Mouse (Mus musculus): ENCODE measurements around the gene Syt16. TPM values are rescaled to one million over a fixed set of nuclear protein-coding genes. Genes with fewer than 3 reads are reported as not detected.

The Syt16 gene
- total RNA-seq, 4 experiments from 2014 or later = 71.8 to 83.4 (median 74.2) TPM

GRCm38 (mm10) chr12:74303418-74304294, 306.2 kb downstream of the Syt16 start:
- peak in 1 of 2 experiments; percentile 51 for DNase-seq (ENCODE audit: low spot score in 2 of 2)

DNA sequence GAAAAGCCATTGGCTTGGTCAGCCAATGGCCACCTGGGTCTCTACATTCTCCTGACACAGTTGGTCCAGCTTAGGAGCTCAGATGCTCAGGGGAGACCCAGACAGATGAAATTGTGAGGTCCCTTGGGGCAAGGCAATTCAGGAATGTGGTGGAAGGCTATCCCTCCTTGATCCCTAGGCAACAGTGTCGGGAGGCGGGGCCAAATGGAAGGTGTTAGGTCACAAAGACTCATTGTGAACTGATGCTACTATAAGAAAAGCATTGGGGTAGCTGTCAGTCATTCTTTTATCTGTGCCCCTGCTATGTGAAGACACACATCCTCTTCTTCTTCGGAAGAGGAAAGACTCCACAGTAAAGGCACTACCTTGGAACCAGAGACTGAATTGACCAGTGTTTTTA, 315.1 kb downstream of the Syt16 start:
- DNase-seq (ENCODE audit: low spot score in 2 of 2) = no peak

DNA sequence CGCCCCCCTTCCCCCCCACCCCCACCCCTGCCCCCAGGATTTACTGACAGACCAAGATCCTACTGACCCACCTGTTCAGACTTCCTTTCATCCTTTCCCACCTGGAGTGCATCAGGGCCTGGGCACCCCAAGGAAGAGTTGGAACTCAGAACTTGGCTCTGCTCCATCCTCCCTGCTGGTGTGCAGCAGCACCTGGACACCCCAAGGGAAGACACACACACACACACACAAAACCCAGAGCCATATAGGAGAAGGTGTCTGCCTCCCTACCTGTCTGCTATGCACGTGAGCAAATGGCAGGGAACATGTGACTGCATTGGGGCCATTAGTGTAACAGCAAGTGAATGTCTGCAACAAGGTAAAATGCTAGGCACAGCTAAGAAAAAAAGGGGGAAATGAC, 317.8 kb downstream of the Syt16 start:
- DNase-seq (ENCODE audit: low spot score in 2 of 2) = no peak

- DNase-seq (ENCODE audit: low spot score in 2 of 2) = no peak
Observed at GRCm38 (mm10) chr12:74316344-74316973, 319.0 kb downstream of the Syt16 start, which contains the start of gene Gm11042. Gene Gm11042, minus strand, starts transcription at chr12:74316394.

GRCm38 (mm10) chr12:74316989-74317759, 319.7 kb downstream of the Syt16 start:
- peak; percentile 51 to 66 for DNase-seq (ENCODE audit: low spot score in 2 of 2)

DNA sequence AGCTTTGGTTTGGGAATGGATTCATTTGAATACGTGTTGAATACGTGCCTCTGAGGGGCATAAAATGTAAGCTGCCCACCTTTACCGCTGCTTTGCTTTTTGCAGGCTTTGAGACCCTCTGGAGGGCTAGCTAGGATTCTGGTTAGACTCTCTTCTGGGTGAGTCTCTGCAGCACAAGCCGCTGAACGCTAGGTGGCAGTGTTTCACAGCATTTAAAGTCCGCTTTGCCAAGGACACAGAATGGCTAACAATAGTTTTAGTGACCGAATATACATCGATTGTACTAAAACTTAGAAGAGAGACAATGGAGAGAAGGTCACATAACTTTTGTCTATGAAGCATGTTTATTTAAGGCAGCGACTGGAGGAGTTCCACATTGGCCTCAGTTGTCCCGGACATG, 322.9 kb downstream of the Syt16 start:
- DNase-seq (ENCODE audit: low spot score in 2 of 2) = no peak

GRCm38 (mm10) chr12:74321981-74322380, 324.5 kb downstream of the Syt16 start:
- DNase-seq (ENCODE audit: low spot score in 2 of 2) = no peak

Other genes with a start within 250 kb of the Syt16 start
- 10 to 100 TPM; 57.7 to 66.6 (median 64.3) TPM for gene Hif1a, start 96.3 kb upstream of the Syt16 start, total RNA-seq (2022)
- gene Gm49321, start 60.0 kb upstream of the Syt16 start, total RNA-seq (2022) = 10 to 100 TPM in 3 of 4 experiments, 1 to 10 TPM in 1; 8.3 to 16.2 (median 13.5) TPM
- gene Snapc1, start 33.2 kb upstream of the Syt16 start, total RNA-seq (2022) = 10 to 100 TPM; 37.6 to 46.6 (median 41.7) TPM